Mouse (Mus musculus): ENCODE data around the gene Arfgap3. TPM values are rescaled to one million over a fixed set of nuclear protein-coding genes. Genes with fewer than 3 reads are reported as not detected.
"Not testable (repeated sequence)": the region's sequence is repeated elsewhere in the genome, so short reads cannot be mapped to it uniquely, and the experiment has no call there.

The Arfgap3 gene
- polyA plus RNA-seq, 1 experiment from 2014 or later: 28.5 TPM

GRCm38 (mm10) chr15:83281303-83281702 lies 68.7 kb downstream of the Arfgap3 start:
- H3K27ac ChIP-seq (replicated peaks in 1 of 2; ENCODE audit: control insufficient read depth in 1 of 2, insufficient read depth in 1 of 2, low read depth in 2 of 2, low read length in 2 of 2): no peak overlapping the region
- H3K9ac ChIP-seq (ENCODE audit: low read length): no peak overlapping the region
- H3K9me3 ChIP-seq (ENCODE audit: control insufficient read depth, low read length): no peaks in the 10 kb centered on the region
- H3K4me2 ChIP-seq (ENCODE audit: low read length): no peak overlapping the region
- WGBS: 59% methylated on average over 11 of the region's 11 CpGs
- no peak for ATAC-seq (ENCODE audit: insufficient number of reproducible peaks, insufficient read depth, low FRiP score, low read depth)
- H3K4me3 ChIP-seq (ENCODE audit: control insufficient read depth in 1 of 2, insufficient read depth in 1 of 2, low read depth in 1 of 2, low read length in 2 of 2): no peak overlapping the region
- no peaks in the 10 kb centered on the region; a peak in 1 of 4 replicates for H3K4me1 ChIP-seq (ENCODE audit: control insufficient read depth in 2 of 2, insufficient read depth in 2 of 2, low read length in 2 of 2)
- H3K27me3 ChIP-seq (ENCODE audit: control insufficient read depth, insufficient read depth, low read length): no peaks in the 10 kb centered on the region
- no peaks in the 10 kb centered on the region for H3K36me3 ChIP-seq (ENCODE audit: control insufficient read depth, insufficient read depth, low read length)

GRCm38 (mm10) chr15:83278579-83278978 lies 71.5 kb downstream of the Arfgap3 start:
- H3K4me2 ChIP-seq (ENCODE audit: low read length): no peak overlapping the region
- no peak overlapping the region for H3K27ac ChIP-seq (replicated peaks in 1 of 2; ENCODE audit: control insufficient read depth in 1 of 2, insufficient read depth in 1 of 2, low read depth in 2 of 2, low read length in 2 of 2)
- H3K4me1 ChIP-seq (ENCODE audit: control insufficient read depth in 2 of 2, insufficient read depth in 2 of 2, low read length in 2 of 2): no peaks in the 10 kb centered on the region; a peak in 1 of 4 replicates
- no peaks in the 10 kb centered on the region for H3K36me3 ChIP-seq (ENCODE audit: control insufficient read depth, insufficient read depth, low read length)
- no peaks in the 10 kb centered on the region for H3K27me3 ChIP-seq (ENCODE audit: control insufficient read depth, insufficient read depth, low read length)
- no peak overlapping the region for H3K4me3 ChIP-seq (ENCODE audit: control insufficient read depth in 1 of 2, insufficient read depth in 1 of 2, low read depth in 1 of 2, low read length in 2 of 2)
- 78% methylated on average over 5 of the region's 5 CpGs for WGBS
- ATAC-seq (ENCODE audit: insufficient number of reproducible peaks, insufficient read depth, low FRiP score, low read depth): no peak
- no peak overlapping the region for H3K9ac ChIP-seq (ENCODE audit: low read length)
- H3K9me3 ChIP-seq (ENCODE audit: control insufficient read depth, low read length): no peaks in the 10 kb centered on the region

DNA sequence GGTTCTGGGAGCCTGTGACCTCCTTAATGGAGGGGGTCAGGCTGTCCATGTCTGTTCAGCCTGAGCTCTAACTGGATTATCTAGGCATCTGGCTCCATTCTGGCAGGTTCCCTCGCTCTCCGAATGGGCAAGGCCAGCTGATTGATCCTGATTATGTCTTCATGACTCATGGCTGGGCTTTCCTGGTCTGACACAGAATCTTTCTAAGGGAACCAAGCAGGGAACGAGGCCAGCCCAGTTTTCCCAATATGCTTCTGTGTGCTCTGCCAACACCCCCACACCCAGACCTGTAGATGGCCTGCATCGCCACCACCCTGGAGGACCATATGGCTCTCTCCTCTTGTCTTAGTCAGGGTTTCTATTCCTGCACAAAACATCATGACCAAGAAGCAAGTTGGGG lies 72.6 kb downstream of the Arfgap3 start:
- WGBS: 84% methylated on average over 4 of the region's 4 CpGs
- Histone ChIP-seq H3K4me3 (ENCODE audit: control insufficient read depth in 1 of 2, insufficient read depth in 1 of 2, low read depth in 1 of 2, low read length in 2 of 2) (no peak overlapping the region), H3K9me3 (ENCODE audit: control insufficient read depth, low read length) (no peaks in the 10 kb centered on the region), H3K9ac (ENCODE audit: low read length) (no peak overlapping the region), H3K4me2 (ENCODE audit: low read length) (no peak overlapping the region), H3K4me1 (ENCODE audit: control insufficient read depth in 2 of 2, insufficient read depth in 2 of 2, low read length in 2 of 2) (no peaks in the 10 kb centered on the region; a peak in 1 of 4 replicates), H3K27me3 (ENCODE audit: control insufficient read depth, insufficient read depth, low read length) (no peaks in the 10 kb centered on the region), H3K36me3 (ENCODE audit: control insufficient read depth, insufficient read depth, low read length) (no peaks in the 10 kb centered on the region), H3K27ac (replicated peaks in 1 of 2; ENCODE audit: control insufficient read depth in 1 of 2, insufficient read depth in 1 of 2, low read depth in 2 of 2, low read length in 2 of 2) (no peak overlapping the region)
- no peak for ATAC-seq (ENCODE audit: insufficient number of reproducible peaks, insufficient read depth, low FRiP score, low read depth)

- H3K36me3 ChIP-seq (ENCODE audit: control insufficient read depth, insufficient read depth, low read length); H3K27ac ChIP-seq (replicated peaks in 1 of 2; ENCODE audit: control insufficient read depth in 1 of 2, insufficient read depth in 1 of 2, low read depth in 2 of 2, low read length in 2 of 2); H3K27me3 ChIP-seq (ENCODE audit: control insufficient read depth, insufficient read depth, low read length); ATAC-seq (ENCODE audit: insufficient number of reproducible peaks, insufficient read depth, low FRiP score, low read depth); H3K9me3 ChIP-seq (ENCODE audit: control insufficient read depth, low read length); H3K4me2 ChIP-seq (ENCODE audit: low read length); H3K4me1 ChIP-seq (ENCODE audit: control insufficient read depth in 2 of 2, insufficient read depth in 2 of 2, low read length in 2 of 2); H3K9ac ChIP-seq (ENCODE audit: low read length); H3K4me3 ChIP-seq (ENCODE audit: control insufficient read depth in 1 of 2, insufficient read depth in 1 of 2, low read depth in 1 of 2, low read length in 2 of 2): not testable (repeated sequence)
Measured at GRCm38 (mm10) chr15:83274237-83274636, 75.8 kb downstream of the Arfgap3 start.

GRCm38 (mm10) chr15:83273017-83273416 lies 77.0 kb downstream of the Arfgap3 start:
- WGBS: 85% methylated on average over 2 of the region's 2 CpGs
- no peak for ATAC-seq (ENCODE audit: insufficient number of reproducible peaks, insufficient read depth, low FRiP score, low read depth)
- H3K9me3 ChIP-seq (ENCODE audit: control insufficient read depth, low read length): no peaks in the 10 kb centered on the region
- no peak overlapping the region for H3K4me2 ChIP-seq (ENCODE audit: low read length)
- H3K27ac ChIP-seq (replicated peaks in 1 of 2; ENCODE audit: control insufficient read depth in 1 of 2, insufficient read depth in 1 of 2, low read depth in 2 of 2, low read length in 2 of 2): no peak overlapping the region
- no peaks in the 10 kb centered on the region for H3K36me3 ChIP-seq (ENCODE audit: control insufficient read depth, insufficient read depth, low read length)
- no peak overlapping the region for H3K9ac ChIP-seq (ENCODE audit: low read length)
- no peaks in the 10 kb centered on the region for H3K27me3 ChIP-seq (ENCODE audit: control insufficient read depth, insufficient read depth, low read length)
- H3K4me1 ChIP-seq (ENCODE audit: control insufficient read depth in 2 of 2, insufficient read depth in 2 of 2, low read length in 2 of 2): no peaks in the 10 kb centered on the region
- H3K4me3 ChIP-seq (ENCODE audit: control insufficient read depth in 1 of 2, insufficient read depth in 1 of 2, low read depth in 1 of 2, low read length in 2 of 2): no peak overlapping the region

GRCm38 (mm10) chr15:83271221-83271620 lies 78.8 kb downstream of the Arfgap3 start:
- not testable (repeated sequence) for H3K36me3 ChIP-seq (ENCODE audit: control insufficient read depth, insufficient read depth, low read length); H3K27ac ChIP-seq (replicated peaks in 1 of 2; ENCODE audit: control insufficient read depth in 1 of 2, insufficient read depth in 1 of 2, low read depth in 2 of 2, low read length in 2 of 2); H3K4me1 ChIP-seq (ENCODE audit: control insufficient read depth in 2 of 2, insufficient read depth in 2 of 2, low read length in 2 of 2); H3K9ac ChIP-seq (ENCODE audit: low read length); H3K4me2 ChIP-seq (ENCODE audit: low read length); H3K4me3 ChIP-seq (ENCODE audit: control insufficient read depth in 1 of 2, insufficient read depth in 1 of 2, low read depth in 1 of 2, low read length in 2 of 2); ATAC-seq (ENCODE audit: insufficient number of reproducible peaks, insufficient read depth, low FRiP score, low read depth); H3K9me3 ChIP-seq (ENCODE audit: control insufficient read depth, low read length); H3K27me3 ChIP-seq (ENCODE audit: control insufficient read depth, insufficient read depth, low read length)
- WGBS: 31% methylated on average over 9 of the region's 9 CpGs

- H3K36me3 ChIP-seq (ENCODE audit: control insufficient read depth, insufficient read depth, low read length); H3K27ac ChIP-seq (replicated peaks in 1 of 2; ENCODE audit: control insufficient read depth in 1 of 2, insufficient read depth in 1 of 2, low read depth in 2 of 2, low read length in 2 of 2); H3K9me3 ChIP-seq (ENCODE audit: control insufficient read depth, low read length); H3K9ac ChIP-seq (ENCODE audit: low read length); H3K4me3 ChIP-seq (ENCODE audit: control insufficient read depth in 1 of 2, insufficient read depth in 1 of 2, low read depth in 1 of 2, low read length in 2 of 2); H3K4me1 ChIP-seq (ENCODE audit: control insufficient read depth in 2 of 2, insufficient read depth in 2 of 2, low read length in 2 of 2); H3K27me3 ChIP-seq (ENCODE audit: control insufficient read depth, insufficient read depth, low read length); ATAC-seq (ENCODE audit: insufficient number of reproducible peaks, insufficient read depth, low FRiP score, low read depth); H3K4me2 ChIP-seq (ENCODE audit: low read length): not testable (repeated sequence)
- WGBS: 54% methylated on average over 6 of the region's 6 CpGs
Measured at GRCm38 (mm10) chr15:83269985-83270384, 80.1 kb downstream of the Arfgap3 start.

DNA sequence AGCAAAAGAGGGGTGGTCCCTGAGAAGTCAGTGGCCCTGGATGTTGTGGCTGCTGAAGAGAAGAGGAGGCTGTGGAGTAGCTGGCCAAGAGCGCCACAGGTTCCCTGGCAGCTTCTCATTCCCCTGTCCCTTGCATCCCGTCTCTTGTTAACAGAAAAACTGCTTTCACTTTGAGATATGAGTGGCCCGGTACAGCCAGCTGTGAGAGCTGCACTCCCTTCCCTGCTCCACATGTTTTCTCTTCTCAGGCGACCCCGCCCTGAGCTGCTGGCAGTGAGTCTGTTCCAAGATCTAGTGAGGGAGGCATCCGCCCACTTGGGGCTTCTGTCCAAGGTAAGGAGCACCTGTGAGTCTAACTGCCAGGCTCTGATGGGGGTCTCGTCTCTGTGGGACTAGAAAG lies 81.6 kb downstream of the Arfgap3 start:
- not testable (repeated sequence) for ATAC-seq (ENCODE audit: insufficient number of reproducible peaks, insufficient read depth, low FRiP score, low read depth); H3K27ac ChIP-seq (replicated peaks in 1 of 2; ENCODE audit: control insufficient read depth in 1 of 2, insufficient read depth in 1 of 2, low read depth in 2 of 2, low read length in 2 of 2); H3K4me1 ChIP-seq (ENCODE audit: control insufficient read depth in 2 of 2, insufficient read depth in 2 of 2, low read length in 2 of 2); H3K36me3 ChIP-seq (ENCODE audit: control insufficient read depth, insufficient read depth, low read length); H3K4me2 ChIP-seq (ENCODE audit: low read length); H3K27me3 ChIP-seq (ENCODE audit: control insufficient read depth, insufficient read depth, low read length); H3K9ac ChIP-seq (ENCODE audit: low read length); H3K9me3 ChIP-seq (ENCODE audit: control insufficient read depth, low read length); H3K4me3 ChIP-seq (ENCODE audit: control insufficient read depth in 1 of 2, insufficient read depth in 1 of 2, low read depth in 1 of 2, low read length in 2 of 2)
- 42% methylated on average over 6 of the region's 7 CpGs for WGBS
